Mouse (Mus musculus): ENCODE measurements around the gene Gm13119. TPM values are rescaled to one million over a fixed set of nuclear protein-coding genes. Genes with fewer than 3 reads are reported as not detected.

The Gm13119 gene
- total and polyA plus RNA-seq, 3 experiments = not detected

- Histone ChIP-seq H3K9me3 (replicated peaks; ENCODE audit: low read length) (peaks cover 17% of the 10 kb centered on the region), H3K36me3 (replicated peaks in 1 of 2; ENCODE audit: control insufficient read depth in 1 of 2, insufficient read depth in 1 of 2, low read length in 1 of 2) (no peaks in the 10 kb centered on the region), H3K4me3 (replicated peaks in 1 of 3; ENCODE audit: low read depth in 2 of 3, low read length in 2 of 3, poor library complexity in 1 of 3) (no peak within 1 kb of the TSS), H3K4me2 (ENCODE audit: insufficient read depth, low read depth, poor library complexity, severe bottlenecking) (no peak within 1 kb of the TSS), H3K27me3 (replicated peaks) (no peaks in the 10 kb centered on the region), H3K9ac (ENCODE audit: insufficient read depth, low read depth) (no peak within 1 kb of the TSS), H3K79me2 (replicated peaks; ENCODE audit: control insufficient read depth, extremely low read depth, insufficient read depth, poor library complexity, severe bottlenecking) (no peaks in the 10 kb centered on the region), H3K4me1 (ENCODE audit: control insufficient read depth in 1 of 2, insufficient read depth in 2 of 2) (peaks cover 0 to 11% of the 10 kb centered on the region in 2 experiments; a peak in 2 of 4 replicates), H3K27ac (ENCODE audit: insufficient read depth, low read depth) (no peak within 1 kb of the TSS)
- DNase-seq (ENCODE audit: extremely low read depth) = no peak
- no peak for TF ChIP-seq KAT2A (IDR thresholded peaks at IDR 0.05; ENCODE audit: insufficient replicate concordance, low read length)
- no peak for TF ChIP-seq HCFC1 (IDR thresholded peaks at IDR 0.05; ENCODE audit: low read depth, low read length)
- TF ChIP-seq TCF12 (IDR thresholded peaks at IDR 0.05; ENCODE audit: low read depth, low read length) = no peak
- no peak for TF ChIP-seq JUND (conservative IDR thresholded peaks at IDR 0.05; ENCODE audit: low read depth, low read length)
- no peak for TF ChIP-seq E2F4 (IDR thresholded peaks at IDR 0.05; ENCODE audit: insufficient replicate concordance, low read depth, low read length)
- no peak for TF ChIP-seq BHLHE40 (IDR thresholded peaks at IDR 0.05; ENCODE audit: low read depth, low read length)
- TF ChIP-seq MAX (IDR thresholded peaks at IDR 0.05; ENCODE audit: low read length) = no peak
- TF ChIP-seq CTCF (conservative IDR thresholded peaks at IDR 0.05 in 1 of 2, IDR thresholded peaks at IDR 0.05 in 1 of 2; ENCODE audit: low read depth in 2 of 2, low read length in 2 of 2) = no peak
- in situ Hi-C loops (cut with MboI; ENCODE audit: low pct_ligation_motif_present, low pct_unique_long_range_greater_than_20kb, low sequenced_read_pairs) (no loop called here), dilution Hi-C loops (cut with MboI; ENCODE audit: extremely low pct_ligation_motif_present, extremely low pct_unique_long_range_greater_than_20kb, low sequenced_read_pairs) (no loop called here)
Measured at GRCm38 (mm10) chr4:144408290-144408689, 50.5 kb downstream of the Gm13119 start, which contains the start of gene Pramef12. Gene Pramef12, minus strand, starts transcription at chr4:144408464.

Other genes starting within 250 kb of the Gm13119 start
- not detected in 2 replicates for gene Oog3, start 195.3 kb upstream of the Gm13119 start, total RNA-seq (2012; rRNA removed)
- not detected in 2 replicates for gene Oog3, start 195.3 kb upstream of the Gm13119 start, total RNA-seq (2014; rRNA removed)
- gene Oog3, start 195.3 kb upstream of the Gm13119 start, polyA plus RNA-seq (2012; ENCODE audit: insufficient read length, low read depth) = not detected in 2 replicates
- not detected in 2 replicates for gene Oog2, start 167.2 kb upstream of the Gm13119 start, total RNA-seq (2012; rRNA removed)
- not detected in 2 replicates for gene Oog2, start 167.2 kb upstream of the Gm13119 start, total RNA-seq (2014; rRNA removed)
- gene Oog2, start 167.2 kb upstream of the Gm13119 start, polyA plus RNA-seq (2012; ENCODE audit: insufficient read length, low read depth) = not detected in 2 replicates
- gene C87977, start 144.6 kb upstream of the Gm13119 start, total RNA-seq (2012; rRNA removed) = not detected in 2 replicates
- gene C87977, start 144.6 kb upstream of the Gm13119 start, total RNA-seq (2014; rRNA removed) = not detected in 2 replicates
- gene C87977, start 144.6 kb upstream of the Gm13119 start, polyA plus RNA-seq (2012; ENCODE audit: insufficient read length, low read depth) = not detected in 2 replicates
- not detected in 2 replicates for gene Pramel5, start 77.5 kb upstream of the Gm13119 start, total RNA-seq (2012; rRNA removed)
- gene Pramel5, start 77.5 kb upstream of the Gm13119 start, total RNA-seq (2014; rRNA removed) = not detected in 2 replicates
- gene Pramel5, start 77.5 kb upstream of the Gm13119 start, polyA plus RNA-seq (2012; ENCODE audit: insufficient read length, low read depth) = not detected in 2 replicates
- gene Gm13128, start 27.7 kb upstream of the Gm13119 start, total RNA-seq (2012; rRNA removed) = not detected in 2 replicates
- gene Gm13128, start 27.7 kb upstream of the Gm13119 start, total RNA-seq (2014; rRNA removed) = not detected in 2 replicates
- gene Gm13128, start 27.7 kb upstream of the Gm13119 start, polyA plus RNA-seq (2012; ENCODE audit: insufficient read length, low read depth) = not detected in 2 replicates
- not detected in 2 replicates for gene Pramef20, start 20.0 kb downstream of the Gm13119 start, total RNA-seq (2012; rRNA removed)
- gene Pramef20, start 20.0 kb downstream of the Gm13119 start, total RNA-seq (2014; rRNA removed) = not detected in 2 replicates
- gene Pramef20, start 20.0 kb downstream of the Gm13119 start, polyA plus RNA-seq (2012; ENCODE audit: insufficient read length, low read depth) = not detected in 2 replicates
- gene Pramef12, start 50.5 kb downstream of the Gm13119 start, total RNA-seq (2012; rRNA removed) = 0.13 and 0.17 TPM in 2 replicates
- gene Pramef12, start 50.5 kb downstream of the Gm13119 start, total RNA-seq (2014; rRNA removed) = 0.16 and 0.55 TPM in 2 replicates
- gene Pramef12, start 50.5 kb downstream of the Gm13119 start, polyA plus RNA-seq (2012; ENCODE audit: insufficient read length, low read depth) = 0.23 and 0.46 TPM in 2 replicates
- gene 1700012P22Rik, start 80.8 kb downstream of the Gm13119 start, total RNA-seq (2012; rRNA removed) = not detected in 2 replicates
- gene 1700012P22Rik, start 80.8 kb downstream of the Gm13119 start, total RNA-seq (2014; rRNA removed) = not detected in 2 replicates
- not detected in 2 replicates for gene 1700012P22Rik, start 80.8 kb downstream of the Gm13119 start, polyA plus RNA-seq (2012; ENCODE audit: insufficient read length, low read depth)
- gene Gm9944, start 95.4 kb downstream of the Gm13119 start, total RNA-seq (2012; rRNA removed) = not detected in 2 replicates
- gene Gm9944, start 95.4 kb downstream of the Gm13119 start, total RNA-seq (2014; rRNA removed) = not detected in 2 replicates
- not detected in 2 replicates for gene Gm9944, start 95.4 kb downstream of the Gm13119 start, polyA plus RNA-seq (2012; ENCODE audit: insufficient read length, low read depth)
- not detected in 2 replicates for gene Aadacl3, start 105.8 kb downstream of the Gm13119 start, total RNA-seq (2012; rRNA removed)
- not detected in 2 replicates for gene Aadacl3, start 105.8 kb downstream of the Gm13119 start, total RNA-seq (2014; rRNA removed)
- gene Aadacl3, start 105.8 kb downstream of the Gm13119 start, polyA plus RNA-seq (2012; ENCODE audit: insufficient read length, low read depth) = not detected in 2 replicates
- gene 9430007A20Rik, start 161.9 kb downstream of the Gm13119 start, total RNA-seq (2012; rRNA removed) = not detected in 2 replicates
- not detected in 2 replicates for gene 9430007A20Rik, start 161.9 kb downstream of the Gm13119 start, total RNA-seq (2014; rRNA removed)
- not detected in 2 replicates for gene 9430007A20Rik, start 161.9 kb downstream of the Gm13119 start, polyA plus RNA-seq (2012; ENCODE audit: insufficient read length, low read depth)
- gene Gm13124, start 207.2 kb downstream of the Gm13119 start, total RNA-seq (2012; rRNA removed) = not detected in 2 replicates
- not detected in 2 replicates for gene Gm13124, start 207.2 kb downstream of the Gm13119 start, total RNA-seq (2014; rRNA removed)
- gene Gm13124, start 207.2 kb downstream of the Gm13119 start, polyA plus RNA-seq (2012; ENCODE audit: insufficient read length, low read depth) = not detected in 2 replicates